Mouse (Mus musculus) embryonic facial prominence, embryonic 14.5 days (tissue): ENCODE data around the gene H2al1m. TPM values are rescaled to one million over a fixed set of nuclear protein-coding genes. Genes with fewer than 3 reads are reported as not detected.
"Not testable (repeated sequence)": the region's sequence is repeated elsewhere in the genome, so short reads cannot be mapped to it uniquely, and the experiment has no call there.

ENCODE experiments used
- ATAC-seq: fragments of 200-750 bp; cut with Nextera tagmentation; 2 replicates; pipeline ENCODE4 v1.8.0; 2017; ENCODE audit warnings: low read depth, moderate number of reproducible peaks, moderate TSS enrichment
- DNase-seq: peaks from one replicate; pipeline ENCODE4 v3.0.0-alpha.2; 2015; ENCODE audit warnings: low spot score
- H3K27ac ChIP-seq: fragments of 300-500 bp; sonication (generic); replicated peaks from 2 replicates; pipeline ENCODE4 v1.5.1; 2014; ENCODE audit warnings: low read depth, mild to moderate bottlenecking, low read length, moderate library complexity
- H3K27me3 ChIP-seq: fragments of 300-500 bp; sonication (generic); replicated peaks from 2 replicates; pipeline ENCODE4 v1.6.1; 2014; ENCODE audit warnings: low read length; ENCODE audit not compliant: control insufficient read depth, insufficient read depth
- H3K36me3 ChIP-seq: fragments of 300-500 bp; sonication (generic); 2 replicates; pipeline ENCODE4 v1.6.1; 2014; ENCODE audit warnings: low read length, mixed read lengths; ENCODE audit not compliant: control insufficient read depth, insufficient read depth
- H3K4me1 ChIP-seq: fragments of 300-500 bp; sonication (generic); 2 replicates; pipeline ENCODE4 v1.6.1; 2014; ENCODE audit warnings: antibody characterized with exemption, low read length; ENCODE audit not compliant: control insufficient read depth, insufficient read depth
- H3K4me2 ChIP-seq: fragments of 300-500 bp; sonication (generic); 2 replicates; pipeline ENCODE4 v1.6.1; 2014; ENCODE audit warnings: low read depth, mild to moderate bottlenecking, low read length, moderate library complexity, mixed read lengths
- H3K4me3 ChIP-seq: fragments of 300-500 bp; sonication (generic); 2 replicates; pipeline ENCODE4 v1.5.1; 2014; ENCODE audit warnings: low read depth, mild to moderate bottlenecking, low read length
- H3K9ac ChIP-seq: fragments of 300-500 bp; sonication (generic); 2 replicates; pipeline ENCODE4 v1.6.1; 2014; ENCODE audit warnings: low read depth, mild to moderate bottlenecking, low read length, moderate library complexity, mixed read lengths
- H3K9me3 ChIP-seq: fragments of 300-500 bp; sonication (generic); 2 replicates; pipeline ENCODE4 v1.6.1; 2016; ENCODE audit warnings: low read length; ENCODE audit not compliant: control insufficient read depth
- WGBS: fragments of 180-500 bp; shearing (Covaris S2); extraction: QIAGEN DNeasy Blood & Tissue Kit; methylation state at CpG from one replicate; pipeline ENCODE4 v1.1.7; 2014; 5-methylcytosine and 5-hydroxymethylcytosine counted together
- polyA plus RNA-seq: library from polyadenylated mRNA; unstranded; fragments of >200 nt; fragmentation: Nextera tagmentation; extraction: Ambion mirVana; gene quantifications from 2 replicates; pipeline ENCODE4 v1.2.1, GENCODE M21; 2014

The H2al1m gene
- polyA plus RNA-seq, result not detected in 2 replicates

DNA sequence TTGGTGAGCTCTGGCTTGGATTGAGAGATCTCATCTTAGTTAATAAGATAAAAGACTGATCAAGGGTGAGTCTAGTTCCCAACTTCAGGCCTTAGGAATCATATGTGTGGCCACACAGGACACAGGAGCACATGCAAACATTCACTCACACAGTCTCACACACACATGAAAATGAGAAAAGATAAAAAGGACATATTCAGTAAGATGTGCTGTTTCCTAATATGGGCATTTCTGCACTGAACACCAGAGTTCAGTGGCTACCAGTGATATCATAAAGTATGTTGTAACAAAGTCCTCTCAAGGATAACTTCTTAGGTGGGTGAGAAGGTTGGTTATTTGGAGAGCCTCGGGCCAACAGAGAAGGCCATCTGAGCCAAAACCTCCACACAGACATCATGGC is at the start of gene H2al1m:
Gene H2al1m (plus strand): TSS at position 301 of the 400 bp plus-strand sequence.
- H3K9me3 ChIP-seq, H3K4me2 ChIP-seq, H3K4me3 ChIP-seq, H3K27ac ChIP-seq, H3K36me3 ChIP-seq, H3K9ac ChIP-seq, H3K27me3 ChIP-seq, H3K4me1 ChIP-seq, ATAC-seq, DNase-seq: not testable (repeated sequence)
- no CpG with 5 or more reads among the region's 1 CpGs for WGBS

DNA sequence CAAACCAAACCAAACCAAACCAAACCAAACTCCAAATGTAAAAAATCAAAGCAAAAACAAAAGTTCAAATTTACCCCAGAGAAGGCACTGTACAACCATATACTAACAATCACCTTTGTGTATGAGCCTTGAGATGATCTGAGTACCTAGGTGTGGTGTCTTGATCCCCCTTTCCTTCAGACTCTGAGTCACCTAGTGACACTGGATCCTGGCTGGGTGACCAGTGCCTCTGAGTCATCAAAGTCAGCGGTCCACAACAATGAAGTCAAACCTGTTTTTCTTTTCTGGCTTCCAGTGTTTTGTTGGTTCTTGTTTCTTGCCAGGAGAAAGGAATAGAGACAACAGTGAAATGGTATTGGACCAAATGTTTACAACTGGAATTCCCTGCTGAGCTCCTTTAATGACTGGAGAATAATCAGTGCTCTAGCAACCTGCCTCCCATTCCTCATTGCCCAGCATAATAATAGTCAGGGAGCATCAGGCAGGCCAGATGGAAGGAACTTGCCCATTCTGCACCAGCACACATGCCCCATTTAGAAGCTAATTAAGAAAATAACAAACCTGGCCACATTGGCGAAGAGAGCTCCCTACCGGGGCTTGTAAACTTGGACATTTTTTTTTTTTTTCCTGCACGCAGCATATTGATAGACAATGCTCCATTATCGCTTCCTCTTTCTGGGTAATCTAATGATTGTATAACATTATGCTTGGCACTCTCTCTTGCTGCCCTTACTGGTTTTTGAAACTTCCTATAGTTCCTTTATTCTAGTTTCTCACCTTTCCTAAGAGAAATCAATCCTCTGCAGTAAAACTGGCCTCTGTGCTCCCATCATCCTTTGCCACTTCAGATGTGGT is 42.6 kb upstream of the H2al1m start:
- Histone ChIP-seq H3K27me3 (no peaks in the 10 kb centered on the region), H3K27ac (no peak overlapping the region), H3K9me3 (no peaks in the 10 kb centered on the region), H3K4me1 (no peaks in the 10 kb centered on the region), H3K4me3 (no peak overlapping the region), H3K36me3 (no peaks in the 10 kb centered on the region), H3K4me2 (no peak overlapping the region), H3K9ac (no peak overlapping the region)
- WGBS, result 78% methylated on average over 5 of the region's 5 CpGs
- DNase-seq (no peak), ATAC-seq (no peak)

DNA sequence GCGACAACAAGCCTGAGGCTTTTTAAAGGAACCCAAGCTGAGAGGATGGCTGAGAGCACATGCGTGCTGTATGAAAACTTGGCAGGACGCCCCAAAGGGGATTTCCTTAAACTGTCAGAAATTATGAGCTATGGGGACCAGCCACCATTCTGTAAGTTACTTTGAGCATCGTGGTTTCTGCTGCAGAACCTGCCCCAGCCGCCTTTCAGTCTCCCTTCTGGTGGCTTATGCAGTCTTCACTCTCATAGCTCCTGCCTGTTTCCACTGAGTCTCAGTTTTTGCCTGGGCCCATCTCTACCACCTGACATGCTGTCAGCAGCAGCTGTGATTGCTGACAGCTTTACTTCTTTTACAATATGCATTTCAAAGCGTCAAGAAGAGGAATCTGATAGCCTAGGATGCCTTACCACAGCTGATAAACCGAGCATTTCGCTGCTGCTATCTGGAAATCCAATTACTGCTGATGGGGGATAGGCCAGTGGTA is 40.1 kb upstream of the H2al1m start:
- no peaks in the 10 kb centered on the region for H3K9me3 ChIP-seq
- H3K4me3 ChIP-seq, result no peak overlapping the region
- H3K36me3 ChIP-seq, result no peaks in the 10 kb centered on the region
- WGBS, result 36% methylated on average over 8 of the region's 8 CpGs
- no peaks in the 10 kb centered on the region for H3K27me3 ChIP-seq
- H3K9ac ChIP-seq, result no peak overlapping the region
- ATAC-seq, result peak; percentile 71; the same call in 1 of the 2 replicates
- peak; percentile 75 for DNase-seq
- no peak overlapping the region for H3K4me2 ChIP-seq
- H3K27ac ChIP-seq, result no peak overlapping the region
- H3K4me1 ChIP-seq, result no peaks in the 10 kb centered on the region

DNA sequence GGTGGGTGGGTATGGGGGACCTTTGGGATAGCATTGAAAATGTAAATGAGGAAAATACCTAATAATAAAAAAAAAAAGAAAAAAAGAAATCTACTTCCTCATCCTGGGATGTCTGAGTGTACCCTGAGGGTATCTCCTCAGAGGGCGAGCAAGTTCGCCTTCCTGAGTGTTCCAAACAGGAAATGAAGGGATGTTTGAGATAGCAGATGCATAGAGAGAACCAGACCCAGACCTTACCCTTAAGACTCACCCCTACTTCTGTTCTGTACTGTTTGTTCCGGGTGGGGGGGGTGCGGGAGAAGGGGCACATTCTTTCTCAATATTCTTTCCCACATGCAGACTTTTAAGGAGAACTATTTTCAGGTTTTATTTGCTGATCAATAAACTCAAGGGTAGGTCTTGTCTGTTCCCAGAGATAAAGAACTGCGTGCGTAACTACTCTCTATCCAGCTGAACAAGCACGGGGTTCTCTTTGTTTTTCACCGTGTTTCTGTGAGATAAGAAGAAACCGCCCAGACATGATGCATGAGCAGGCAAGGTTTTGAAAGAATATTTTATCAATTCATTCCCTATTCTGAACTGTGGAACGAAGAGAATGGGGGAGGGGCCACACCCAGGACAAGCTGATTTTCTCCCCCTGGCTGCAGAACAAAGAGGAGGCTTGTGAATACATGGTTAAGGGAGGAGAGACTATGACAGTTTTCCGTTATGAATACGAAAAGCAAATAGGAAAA is 38.8 kb upstream of the H2al1m start:
- H3K4me2 ChIP-seq, result no peak overlapping the region
- no peak overlapping the region for H3K27ac ChIP-seq
- no peak for ATAC-seq
- no peaks in the 10 kb centered on the region for H3K4me1 ChIP-seq
- 62% methylated on average over 12 of the region's 12 CpGs for WGBS
- H3K4me3 ChIP-seq, result no peak overlapping the region
- H3K36me3 ChIP-seq, result no peaks in the 10 kb centered on the region
- H3K9me3 ChIP-seq, result no peaks in the 10 kb centered on the region
- DNase-seq, result no peak
- H3K27me3 ChIP-seq, result no peaks in the 10 kb centered on the region
- no peak overlapping the region for H3K9ac ChIP-seq

DNA sequence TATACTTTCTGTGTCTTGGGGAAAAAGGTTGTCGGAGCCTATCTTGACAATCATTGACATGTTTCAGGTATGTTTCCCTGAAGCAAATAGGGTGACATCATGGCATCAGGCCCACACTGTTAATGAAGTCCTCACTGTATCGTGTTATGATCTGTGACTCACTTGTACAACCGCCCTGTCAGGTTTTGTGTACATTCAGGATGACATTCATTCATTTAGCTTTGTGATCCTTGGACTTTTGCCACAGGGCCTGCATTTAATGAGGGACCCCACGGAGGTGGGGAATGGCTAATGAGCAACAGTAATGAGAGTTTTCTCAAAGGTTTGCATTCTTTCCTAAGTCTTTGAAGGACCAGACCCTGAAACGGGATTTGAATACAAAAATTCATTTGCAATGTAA is 34.7 kb upstream of the H2al1m start:
- Histone ChIP-seq H3K4me1 (no peaks in the 10 kb centered on the region), H3K36me3 (no peaks in the 10 kb centered on the region), H3K9ac (no peak overlapping the region), H3K27me3 (no peaks in the 10 kb centered on the region), H3K9me3 (no peaks in the 10 kb centered on the region), H3K4me2 (no peak overlapping the region), H3K27ac (no peak overlapping the region), H3K4me3 (no peak overlapping the region)
- DNase-seq (peak; percentile 34), ATAC-seq (no peak)
- WGBS, result 49% methylated on average over 5 of the region's 5 CpGs

DNA sequence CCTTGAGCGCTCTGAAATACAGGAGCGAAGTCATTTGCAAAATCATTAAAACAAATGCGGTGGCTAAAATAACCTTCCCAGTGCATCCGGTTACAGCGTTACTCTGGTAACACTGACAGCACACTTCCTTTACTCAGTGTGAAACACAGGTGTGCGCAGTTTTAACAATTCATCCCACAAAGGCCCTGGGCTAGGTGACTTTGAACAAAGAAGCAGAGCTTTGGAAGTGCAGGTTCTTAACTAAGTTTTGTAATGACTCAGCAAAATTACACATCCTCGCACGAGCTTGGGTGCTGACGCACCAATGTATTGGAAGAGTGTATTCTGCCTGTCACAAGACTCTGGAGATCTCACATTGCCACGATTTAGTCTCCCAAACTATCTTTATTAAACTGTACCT is 29.6 kb upstream of the H2al1m start:
- WGBS, result 78% methylated on average over 10 of the region's 10 CpGs
- DNase-seq, result no peak

DNA sequence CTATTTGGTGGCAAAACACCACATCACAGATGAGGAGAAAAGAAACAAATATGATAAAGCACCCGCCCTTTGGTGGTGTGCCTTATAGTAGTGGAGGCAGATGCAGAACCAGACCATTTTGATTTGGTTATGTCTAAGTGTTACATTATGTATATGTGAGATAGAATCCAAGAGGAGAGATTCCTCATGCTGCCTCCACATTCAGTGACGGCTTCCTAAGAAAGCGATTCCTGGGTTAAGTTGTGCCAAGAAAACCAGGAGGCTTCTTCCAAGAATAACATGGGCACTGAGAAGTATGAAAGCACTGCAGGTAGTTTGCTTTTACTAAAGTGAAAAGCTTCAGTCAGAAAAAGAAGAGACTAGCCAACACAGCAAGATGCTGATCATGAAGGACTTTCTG is 28.7 kb upstream of the H2al1m start:
- WGBS, result 78% methylated on average over 3 of the region's 3 CpGs
- Histone ChIP-seq H3K27me3 (no peaks in the 10 kb centered on the region), H3K9me3 (no peaks in the 10 kb centered on the region), H3K4me1 (no peaks in the 10 kb centered on the region), H3K9ac (no peak overlapping the region), H3K27ac (no peak overlapping the region), H3K4me2 (no peak overlapping the region), H3K36me3 (no peaks in the 10 kb centered on the region), H3K4me3 (no peak overlapping the region)
- ATAC-seq (no peak), DNase-seq (no peak)

More for the DNA sequence above, 29.6 kb upstream of the H2al1m start:
- Histone ChIP-seq H3K4me1 (no peaks in the 10 kb centered on the region), H3K27me3 (no peaks in the 10 kb centered on the region), H3K36me3 (no peaks in the 10 kb centered on the region), H3K4me3 (no peak overlapping the region), H3K9me3 (no peaks in the 10 kb centered on the region), H3K9ac (no peak overlapping the region), H3K4me2 (no peak overlapping the region), H3K27ac (no peak overlapping the region)
- ATAC-seq, result no peak

DNA sequence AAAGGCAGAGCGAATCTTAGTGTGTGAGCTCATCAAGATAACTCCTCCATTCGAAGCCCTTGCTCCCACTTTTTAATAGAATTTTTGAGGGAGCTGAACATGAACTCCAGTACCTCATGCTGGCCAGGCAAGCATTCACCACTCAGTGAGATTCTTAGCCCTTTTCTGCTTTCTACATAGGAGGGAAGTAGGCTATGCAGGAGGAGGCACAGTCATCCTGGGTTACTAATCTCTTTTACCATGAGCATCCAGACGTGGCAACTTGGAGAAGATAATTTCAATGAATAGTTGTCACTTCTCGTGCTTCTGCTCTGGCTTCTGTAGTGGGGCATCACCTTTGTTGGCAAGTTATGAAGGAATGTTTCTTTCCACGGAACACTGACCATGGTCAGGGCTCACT is 26.8 kb upstream of the H2al1m start, which contains the start of gene Gm14862:
Gene Gm14862 (minus strand): TSS at position 134 of the 400 bp plus-strand sequence.
- no peak within 1 kb of the TSS for H3K27ac ChIP-seq
- ATAC-seq, result no peak
- DNase-seq, result no peak
- no peaks in the 10 kb centered on the region for H3K4me1 ChIP-seq
- no peak within 1 kb of the TSS for H3K9ac ChIP-seq
- H3K4me2 ChIP-seq, result no peak within 1 kb of the TSS
- H3K27me3 ChIP-seq, result no peaks in the 10 kb centered on the region
- no peaks in the 10 kb centered on the region for H3K9me3 ChIP-seq
- 82% methylated on average over 5 of the region's 5 CpGs for WGBS
- H3K4me3 ChIP-seq, result no peak within 1 kb of the TSS
- H3K36me3 ChIP-seq, result no peaks in the 10 kb centered on the region
